Mouse (Mus musculus) heart, embryonic 14.5 days (tissue): Measurements from ENCODE around the gene Ndel1. TPM values are rescaled to one million over a fixed set of nuclear protein-coding genes. Genes with fewer than 3 reads are reported as not detected.
A peak's percentile ranks its signal among the peaks of the same experiment; 100 is the strongest.

Source experiments
- ATAC-seq: fragments of 200-750 bp; cut with Nextera tagmentation; 2 replicates; pipeline ENCODE4 v1.8.0; 2017; ENCODE audit warnings: low read depth, moderate TSS enrichment; ENCODE audit not compliant: insufficient number of reproducible peaks, insufficient read depth, low FRiP score
- H3K27ac ChIP-seq, 2 experiments: fragments of 200-500 bp in 1 of 2; fragments of 300-500 bp in 1 of 2; sonication (generic) in 1 of 2; replicated peaks in 1 of 2; 2 replicates each; pipeline ENCODE4 v1.5.1; 2012 to 2014; ENCODE audit warnings: low read depth in 2 of 2, low read length in 2 of 2, control low read depth in 1 of 2, mild to moderate bottlenecking in 1 of 2, mixed read lengths in 1 of 2; ENCODE audit not compliant: control insufficient read depth in 1 of 2, insufficient read depth in 1 of 2
- H3K27me3 ChIP-seq: fragments of 300-500 bp; sonication (generic); 2 replicates; pipeline ENCODE4 v1.6.1; 2014; ENCODE audit warnings: mild to moderate bottlenecking, low read length, control low read depth; ENCODE audit not compliant: control insufficient read depth, insufficient read depth
- H3K36me3 ChIP-seq: fragments of 300-500 bp; sonication (generic); 2 replicates; pipeline ENCODE4 v1.6.1; 2014; ENCODE audit warnings: mild to moderate bottlenecking, control low read depth, low read length, mixed read lengths; ENCODE audit not compliant: control insufficient read depth, insufficient read depth
- H3K4me1 ChIP-seq, 2 experiments: fragments of 200-500 bp in 1 of 2; fragments of 300-500 bp in 1 of 2; sonication (generic) in 1 of 2; 2 replicates each; pipeline ENCODE4 v1.6.1; 2012 to 2014; ENCODE audit warnings: low read length in 2 of 2, control low read depth in 1 of 2, mixed read lengths in 1 of 2; ENCODE audit not compliant: control insufficient read depth in 2 of 2, insufficient read depth in 2 of 2
- H3K4me2 ChIP-seq: fragments of 300-500 bp; sonication (generic); 2 replicates; pipeline ENCODE4 v1.6.1; 2014; ENCODE audit warnings: mild to moderate bottlenecking, low read length
- H3K4me3 ChIP-seq, 2 experiments: fragments of 200-500 bp in 1 of 2; fragments of 300-500 bp in 1 of 2; sonication (generic) in 1 of 2; 2 replicates each; pipeline ENCODE4 v1.5.1; 2012 to 2014; ENCODE audit warnings: low read length in 2 of 2, mild to moderate bottlenecking in 2 of 2, control low read depth in 1 of 2, low read depth in 1 of 2, moderate library complexity in 1 of 2; ENCODE audit not compliant: control insufficient read depth in 1 of 2, insufficient read depth in 1 of 2
- H3K9ac ChIP-seq: fragments of 300-500 bp; sonication (generic); 2 replicates; pipeline ENCODE4 v1.6.1; 2014; ENCODE audit warnings: mild to moderate bottlenecking, low read length
- H3K9me3 ChIP-seq: fragments of 300-500 bp; sonication (generic); 2 replicates; pipeline ENCODE4 v1.6.1; 2016; ENCODE audit warnings: low read length, control low read depth; ENCODE audit not compliant: control insufficient read depth
- WGBS: fragments of 180-500 bp; shearing (Covaris S2); extraction: QIAGEN DNeasy Blood & Tissue Kit; methylation state at CpG from one replicate; pipeline ENCODE4 v1.1.7; 2014; 5-methylcytosine and 5-hydroxymethylcytosine counted together
- polyA plus RNA-seq: library from polyadenylated mRNA; unstranded; fragments of >200 nt; fragmentation: Nextera tagmentation; extraction: Ambion mirVana; gene quantifications from 2 replicates; pipeline ENCODE4 v1.2.1, GENCODE M21; 2014

Gene Ndel1
- polyA plus RNA-seq, 1 experiment from 2014 or later = 63.2 TPM

- H3K9ac ChIP-seq = no peak overlapping the region
- H3K4me2 ChIP-seq = no peak overlapping the region
- H3K27me3 ChIP-seq = no peaks in the 10 kb centered on the region
- no peak overlapping the region for H3K4me3 ChIP-seq
- 76% methylated on average over 2 of the region's 2 CpGs for WGBS
- no peaks in the 10 kb centered on the region for H3K36me3 ChIP-seq
- no peak overlapping the region for H3K27ac ChIP-seq
- no peak for ATAC-seq
- no peaks in the 10 kb centered on the region for H3K9me3 ChIP-seq
- peaks cover 0 to 4% of the 10 kb centered on the region in 2 experiments; a peak in 3 of 4 replicates for H3K4me1 ChIP-seq
Measured at GRCm38 (mm10) chr11:68883843-68884242, 12.2 kb upstream of the Ndel1 start.

- H3K9ac ChIP-seq = peak overlapping the region; percentile 3; the same call in 1 of the 2 replicates
- ATAC-seq = no peak
- H3K4me1 ChIP-seq = peaks cover 0 to 4% of the 10 kb centered on the region in 2 experiments; a peak in 3 of 4 replicates
- H3K27ac ChIP-seq = no peak overlapping the region
- WGBS = 19% methylated on average over 14 of the region's 14 CpGs
- no peaks in the 10 kb centered on the region for H3K27me3 ChIP-seq
- H3K4me3 ChIP-seq = no peak overlapping the region
- no peaks in the 10 kb centered on the region for H3K9me3 ChIP-seq
- H3K36me3 ChIP-seq = no peaks in the 10 kb centered on the region
- H3K4me2 ChIP-seq = peak overlapping the region; percentile 32; the same call in 1 of the 2 replicates
Measured at GRCm38 (mm10) chr11:68882107-68882506, 10.4 kb upstream of the Ndel1 start.

GRCm38 (mm10) chr11:68878811-68879210, 7.2 kb upstream of the Ndel1 start:
- Histone ChIP-seq H3K27ac (no peak overlapping the region), H3K4me2 (no peak overlapping the region), H3K4me1 (peaks cover 4 to 6% of the 10 kb centered on the region in 2 experiments; a peak in 3 of 4 replicates), H3K4me3 (no peak overlapping the region), H3K36me3 (no peaks in the 10 kb centered on the region), H3K9ac (no peak overlapping the region), H3K27me3 (no peaks in the 10 kb centered on the region), H3K9me3 (no peaks in the 10 kb centered on the region)
- no peak for ATAC-seq
- 71% methylated on average over 5 of the region's 5 CpGs for WGBS

GRCm38 (mm10) chr11:68874841-68875240, 3.2 kb upstream of the Ndel1 start:
- WGBS = 0% methylated on average over 2 of the region's 2 CpGs
- ATAC-seq = no peak
- H3K4me2 ChIP-seq = no peak overlapping the region
- H3K27ac ChIP-seq = no peak overlapping the region
- H3K4me1 ChIP-seq = peaks cover 4 to 9% of the 10 kb centered on the region in 2 experiments; a peak in 3 of 4 replicates
- no peaks in the 10 kb centered on the region for H3K9me3 ChIP-seq
- H3K4me3 ChIP-seq = no peak overlapping the region
- H3K27me3 ChIP-seq = no peaks in the 10 kb centered on the region
- no peak overlapping the region for H3K9ac ChIP-seq
- H3K36me3 ChIP-seq = no peaks in the 10 kb centered on the region

GRCm38 (mm10) chr11:68871277-68871676, 381 bp downstream of the Ndel1 start:
- no peak overlapping the region for H3K4me3 ChIP-seq
- no peak overlapping the region for H3K27ac ChIP-seq
- peaks cover 4 to 9% of the 10 kb centered on the region in 2 experiments; a peak in 3 of 4 replicates for H3K4me1 ChIP-seq
- no peak overlapping the region for H3K9ac ChIP-seq
- H3K27me3 ChIP-seq = no peaks in the 10 kb centered on the region
- no peaks in the 10 kb centered on the region for H3K9me3 ChIP-seq
- no peak for ATAC-seq
- H3K36me3 ChIP-seq = no peaks in the 10 kb centered on the region
- WGBS = 70% methylated on average over 9 of the region's 9 CpGs
- H3K4me2 ChIP-seq = no peak overlapping the region

GRCm38 (mm10) chr11:68864544-68865189, 7.0 kb downstream of the Ndel1 start:
- H3K4me2 ChIP-seq = peak overlapping the region; percentile 39
- peak overlapping the region; percentile 25 to 29; a peak in 2 of 4 replicates for H3K27ac ChIP-seq
- no peaks in the 10 kb centered on the region for H3K27me3 ChIP-seq
- H3K36me3 ChIP-seq = no peaks in the 10 kb centered on the region
- peak; percentile 50; the same call in 1 of the 2 replicates for ATAC-seq
- WGBS = 10% methylated on average over 9 of the region's 9 CpGs
- H3K9ac ChIP-seq = no peak overlapping the region
- peaks cover 10 to 22% of the 10 kb centered on the region in 2 experiments for H3K4me1 ChIP-seq
- no peak overlapping the region for H3K4me3 ChIP-seq
- H3K9me3 ChIP-seq = no peaks in the 10 kb centered on the region

GRCm38 (mm10) chr11:68863631-68864091, 8.0 kb downstream of the Ndel1 start:
- Histone ChIP-seq H3K27me3 (no peaks in the 10 kb centered on the region), H3K4me2 (no peak overlapping the region), H3K9me3 (no peaks in the 10 kb centered on the region), H3K4me1 (peaks cover 10 to 22% of the 10 kb centered on the region in 2 experiments), H3K4me3 (no peak overlapping the region), H3K27ac (peak overlapping the region in 1 of 2 experiments; percentile 25; a peak in 1 of 4 replicates), H3K9ac (no peak overlapping the region), H3K36me3 (no peaks in the 10 kb centered on the region)
- 56% methylated on average over 4 of the region's 4 CpGs for WGBS
- no peak for ATAC-seq
